Mouse (Mus musculus) layer of hippocampus, adult 11-12 months (tissue): ENCODE results near the gene Maco1.
"Not testable (repeated sequence)": the region's sequence is repeated elsewhere in the genome, so short reads cannot be mapped to it uniquely, and the experiment has no call there.

Experiments used
- DNase-seq: peaks from one replicate; pipeline ENCODE4 v3.0.0; 2022; ENCODE audit warnings: low spot score

The Maco1 gene

GRCm38 (mm10) chr4:134858494-134858893, 5.3 kb upstream of the Maco1 start:
- no peak for DNase-seq

GRCm38 (mm10) chr4:134856501-134856900, 3.4 kb upstream of the Maco1 start:
- no peak for DNase-seq

GRCm38 (mm10) chr4:134856056-134856455, 2.9 kb upstream of the Maco1 start:
- no peak for DNase-seq

GRCm38 (mm10) chr4:134855371-134855770, 2.2 kb upstream of the Maco1 start:
- no peak for DNase-seq

- DNase-seq = peak; percentile 96
Observed at GRCm38 (mm10) chr4:134853637-134854485, 716 bp upstream of the Maco1 start.

GRCm38 (mm10) chr4:134852438-134853255, 498 bp downstream of the Maco1 start:
- DNase-seq = no peak

GRCm38 (mm10) chr4:134851876-134852275, 1.3 kb downstream of the Maco1 start:
- no peak for DNase-seq

- no peak for DNase-seq
Observed at GRCm38 (mm10) chr4:134851236-134851635, 1.9 kb downstream of the Maco1 start.

GRCm38 (mm10) chr4:134850551-134850950, 2.6 kb downstream of the Maco1 start:
- no peak for DNase-seq

GRCm38 (mm10) chr4:134847587-134847986, 5.6 kb downstream of the Maco1 start:
- no peak for DNase-seq

GRCm38 (mm10) chr4:134843566-134843965, 9.6 kb downstream of the Maco1 start:
- DNase-seq = no peak

GRCm38 (mm10) chr4:134840231-134840630, 12.9 kb downstream of the Maco1 start:
- DNase-seq = no peak

GRCm38 (mm10) chr4:134838706-134839105, 14.4 kb downstream of the Maco1 start:
- DNase-seq = not testable (repeated sequence)

- no peak for DNase-seq
Observed at GRCm38 (mm10) chr4:134838221-134838620, 14.9 kb downstream of the Maco1 start.

- no peak for DNase-seq
Observed at GRCm38 (mm10) chr4:134835486-134835885, 17.7 kb downstream of the Maco1 start.

GRCm38 (mm10) chr4:134831934-134832333, 21.2 kb downstream of the Maco1 start:
- no peak for DNase-seq

- no peak for DNase-seq
Observed at GRCm38 (mm10) chr4:134827806-134828205, 25.3 kb downstream of the Maco1 start.

- DNase-seq = no peak
Observed at GRCm38 (mm10) chr4:134826348-134826747, 26.8 kb downstream of the Maco1 start.

GRCm38 (mm10) chr4:134825864-134826263, 27.3 kb downstream of the Maco1 start:
- DNase-seq = not testable (repeated sequence)

GRCm38 (mm10) chr4:134823560-134823959, 29.6 kb downstream of the Maco1 start:
- no peak for DNase-seq

- DNase-seq = no peak
Observed at GRCm38 (mm10) chr4:134821061-134821460, 32.1 kb downstream of the Maco1 start.

- no peak for DNase-seq
Observed at GRCm38 (mm10) chr4:134817706-134818105, 35.4 kb downstream of the Maco1 start.

- no peak for DNase-seq
Observed at GRCm38 (mm10) chr4:134814229-134814571, 38.9 kb downstream of the Maco1 start.
